Mouse (Mus musculus) hindbrain, embryonic 15.5 days (tissue): Measurements from ENCODE around the gene Taar7a. TPM values are rescaled to one million over a fixed set of nuclear protein-coding genes. Genes with fewer than 3 reads are reported as not detected.

Experiments used
- ATAC-seq: fragments of 200-750 bp; cut with Nextera tagmentation; 2 replicates; pipeline ENCODE4 v1.8.0; 2017; ENCODE audit warnings: low read depth, moderate number of reproducible peaks, moderate TSS enrichment; ENCODE audit not compliant: low FRiP score
- H3K27ac ChIP-seq: fragments of 300-500 bp; sonication (generic); replicated peaks from 2 replicates; pipeline ENCODE4 v1.5.1; 2015; ENCODE audit warnings: mild to moderate bottlenecking, inconsistent platforms
- H3K27me3 ChIP-seq: fragments of 300-500 bp; sonication (generic); 2 replicates; pipeline ENCODE4 v1.6.1; 2015; ENCODE audit warnings: control low read depth, inconsistent platforms
- H3K36me3 ChIP-seq: fragments of 300-500 bp; sonication (generic); 2 replicates; pipeline ENCODE4 v1.6.1; 2015; ENCODE audit warnings: control low read depth, inconsistent platforms
- H3K4me1 ChIP-seq: fragments of 300-500 bp; sonication (generic); replicated peaks from 2 replicates; pipeline ENCODE4 v1.6.1; 2015; ENCODE audit warnings: control low read depth, inconsistent platforms
- H3K4me2 ChIP-seq: fragments of 300-500 bp; sonication (generic); 2 replicates; pipeline ENCODE4 v1.6.1; 2015; ENCODE audit warnings: moderate library complexity, mild to moderate bottlenecking, inconsistent platforms
- H3K4me3 ChIP-seq: fragments of 300-500 bp; sonication (generic); 2 replicates; pipeline ENCODE4 v1.5.1; 2015; ENCODE audit warnings: mild to moderate bottlenecking, inconsistent platforms
- H3K9ac ChIP-seq: fragments of 300-500 bp; sonication (generic); 2 replicates; pipeline ENCODE4 v1.6.1; 2015; ENCODE audit warnings: inconsistent platforms
- H3K9me3 ChIP-seq: fragments of 300-500 bp; sonication (generic); 2 replicates; pipeline ENCODE4 v1.6.1; 2016; ENCODE audit warnings: control low read depth, inconsistent platforms
- WGBS: fragments of 180-500 bp; shearing (Covaris S2); methylation state at CpG from one replicate; pipeline ENCODE4 v1.1.7; 2015; 5-methylcytosine and 5-hydroxymethylcytosine counted together
- polyA plus RNA-seq: library from polyadenylated mRNA; unstranded; fragments of >200 nt; fragmentation: Nextera tagmentation; extraction: Ambion mirVana; gene quantifications from 2 replicates; pipeline ENCODE4 v1.2.1, GENCODE M21; 2015

Gene Taar7a
- polyA plus RNA-seq, 1 experiment from 2014 or later: not detected

GRCm38 (mm10) chr10:23977958-23978357 lies 15.3 kb downstream of the Taar7a start:
- H3K4me3 ChIP-seq: no peak overlapping the region
- H3K4me2 ChIP-seq: no peak overlapping the region
- H3K27ac ChIP-seq: no peak overlapping the region
- H3K9me3 ChIP-seq: no peaks in the 10 kb centered on the region
- 0 out of 2 replicates have a peak, but pooled peaks cover 2% of the 10 kb centered on the region for H3K27me3 ChIP-seq
- no peaks in the 10 kb centered on the region for H3K4me1 ChIP-seq
- ATAC-seq: no peak
- H3K9ac ChIP-seq: no peak overlapping the region
- no peaks in the 10 kb centered on the region for H3K36me3 ChIP-seq
- 40% methylated on average over 4 of the region's 4 CpGs for WGBS

DNA sequence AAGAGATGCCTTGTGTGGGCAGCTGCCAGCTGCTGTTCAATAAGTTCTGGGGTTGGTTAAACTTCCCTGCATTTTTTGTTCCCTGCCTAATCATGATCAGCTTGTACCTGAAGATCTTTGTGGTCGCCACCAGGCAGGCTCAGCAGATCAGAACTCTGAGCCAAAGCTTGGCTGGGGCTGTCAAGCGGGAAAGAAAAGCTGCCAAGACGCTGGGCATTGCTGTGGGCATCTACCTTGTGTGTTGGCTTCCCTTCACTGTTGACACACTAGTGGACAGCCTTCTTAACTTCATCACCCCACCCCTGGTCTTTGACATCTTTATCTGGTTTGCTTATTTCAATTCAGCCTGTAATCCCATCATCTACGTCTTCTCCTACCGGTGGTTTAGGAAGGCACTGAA lies 22.0 kb downstream of the Taar7a start:
- Histone ChIP-seq H3K4me1 (no peaks in the 10 kb centered on the region), H3K27ac (no peak overlapping the region), H3K4me2 (no peak overlapping the region), H3K4me3 (no peak overlapping the region), H3K27me3 (no peaks in the 10 kb centered on the region), H3K9ac (no peak overlapping the region), H3K9me3 (no peaks in the 10 kb centered on the region), H3K36me3 (no peaks in the 10 kb centered on the region)
- ATAC-seq: no peak
- 79% methylated on average over 5 of the region's 5 CpGs for WGBS

GRCm38 (mm10) chr10:23970656-23971165 lies 22.6 kb downstream of the Taar7a start, which contains the start of gene Taar5:
TSS of gene Taar5 (plus strand) at chr10:23970706.
- 93% methylated on average over 11 of the region's 11 CpGs for WGBS
- Histone ChIP-seq H3K9ac (no peak within 1 kb of the TSS), H3K36me3 (no peaks in the 10 kb centered on the region), H3K27me3 (no peaks in the 10 kb centered on the region), H3K4me1 (no peaks in the 10 kb centered on the region), H3K4me2 (no peak within 1 kb of the TSS), H3K9me3 (no peaks in the 10 kb centered on the region), H3K4me3 (no peak within 1 kb of the TSS), H3K27ac (no peak within 1 kb of the TSS)
- ATAC-seq: no peak

DNA sequence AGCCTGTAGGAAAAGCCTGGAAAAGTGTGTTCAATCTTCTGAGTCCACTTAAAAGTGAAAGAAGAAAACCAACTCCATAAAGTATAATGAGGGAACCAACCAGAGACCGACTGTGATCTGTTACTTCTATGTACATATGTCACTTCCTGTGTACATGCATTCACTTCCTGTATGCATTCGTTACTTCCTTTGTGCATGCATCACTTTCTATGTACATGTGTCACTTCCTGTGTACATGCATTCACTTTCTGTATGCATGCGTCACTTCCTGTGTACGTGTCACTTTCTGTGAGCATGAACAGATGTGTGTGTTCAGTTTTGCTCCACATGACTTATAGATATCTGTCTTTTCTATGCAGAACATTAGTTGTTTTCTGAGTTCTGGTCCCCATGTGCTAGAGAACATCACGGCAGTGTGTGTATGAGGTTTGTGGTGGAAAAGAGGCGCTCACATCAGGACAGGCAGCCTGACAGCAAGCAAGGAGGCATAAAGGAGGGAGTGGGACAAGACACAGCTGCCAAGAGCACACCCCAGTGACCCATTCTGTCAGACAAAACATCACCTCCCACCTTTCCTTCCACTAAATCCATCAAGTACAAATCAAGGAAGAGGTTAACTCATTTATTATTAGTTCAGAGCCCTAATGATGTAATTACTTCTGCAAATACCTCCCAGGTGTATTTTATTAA lies 28.2 kb downstream of the Taar7a start:
- Histone ChIP-seq H3K4me3 (no peak overlapping the region), H3K4me1 (no peaks in the 10 kb centered on the region), H3K4me2 (no peak overlapping the region), H3K9me3 (no peaks in the 10 kb centered on the region), H3K27ac (no peak overlapping the region), H3K36me3 (no peaks in the 10 kb centered on the region), H3K9ac (no peak overlapping the region), H3K27me3 (no peaks in the 10 kb centered on the region)
- WGBS: 92% methylated on average over 6 of the region's 6 CpGs
- ATAC-seq: no peak

- no peak overlapping the region for H3K4me2 ChIP-seq
- no peak overlapping the region for H3K4me3 ChIP-seq
- H3K9ac ChIP-seq: no peak overlapping the region
- no peaks in the 10 kb centered on the region for H3K9me3 ChIP-seq
- H3K4me1 ChIP-seq: no peaks in the 10 kb centered on the region
- ATAC-seq: no peak
- H3K27me3 ChIP-seq: no peaks in the 10 kb centered on the region
- no peaks in the 10 kb centered on the region for H3K36me3 ChIP-seq
- 56% methylated on average over 3 of the region's 3 CpGs for WGBS
- H3K27ac ChIP-seq: no peak overlapping the region
Measured at GRCm38 (mm10) chr10:23963444-23963843, 29.8 kb downstream of the Taar7a start.

- no peak within 1 kb of the TSS for H3K4me2 ChIP-seq
- WGBS: 94% methylated on average over 13 of the region's 13 CpGs
- no peak within 1 kb of the TSS for H3K4me3 ChIP-seq
- H3K9ac ChIP-seq: no peak within 1 kb of the TSS
- no peak within 1 kb of the TSS for H3K27ac ChIP-seq
- no peaks in the 10 kb centered on the region for H3K36me3 ChIP-seq
- no peaks in the 10 kb centered on the region for H3K9me3 ChIP-seq
- H3K4me1 ChIP-seq: no peaks in the 10 kb centered on the region
- ATAC-seq: no peak
- no peaks in the 10 kb centered on the region for H3K27me3 ChIP-seq
Measured at GRCm38 (mm10) chr10:23960444-23960915, 32.8 kb downstream of the Taar7a start, which contains the start of gene Taar4. TSS of gene Taar4 (plus strand) at chr10:23960494.

- no peaks in the 10 kb centered on the region for H3K36me3 ChIP-seq
- WGBS: 65% methylated on average over 3 of the region's 3 CpGs
- H3K4me1 ChIP-seq: no peaks in the 10 kb centered on the region
- H3K4me2 ChIP-seq: no peak overlapping the region
- H3K27me3 ChIP-seq: no peaks in the 10 kb centered on the region
- H3K27ac ChIP-seq: no peak overlapping the region
- no peak overlapping the region for H3K4me3 ChIP-seq
- H3K9me3 ChIP-seq: no peaks in the 10 kb centered on the region
- no peak overlapping the region for H3K9ac ChIP-seq
- ATAC-seq: no peak
Measured at GRCm38 (mm10) chr10:23959071-23959470, 34.2 kb downstream of the Taar7a start.

GRCm38 (mm10) chr10:23951714-23952113 lies 41.6 kb downstream of the Taar7a start:
- H3K27ac ChIP-seq: no peak overlapping the region
- H3K9me3 ChIP-seq: no peaks in the 10 kb centered on the region
- H3K27me3 ChIP-seq: no peaks in the 10 kb centered on the region
- H3K4me2 ChIP-seq: no peak overlapping the region
- H3K4me1 ChIP-seq: no peaks in the 10 kb centered on the region
- no peaks in the 10 kb centered on the region for H3K36me3 ChIP-seq
- no peak overlapping the region for H3K4me3 ChIP-seq
- H3K9ac ChIP-seq: no peak overlapping the region
- no peak for ATAC-seq
- 83% methylated on average over 6 of the region's 6 CpGs for WGBS

DNA sequence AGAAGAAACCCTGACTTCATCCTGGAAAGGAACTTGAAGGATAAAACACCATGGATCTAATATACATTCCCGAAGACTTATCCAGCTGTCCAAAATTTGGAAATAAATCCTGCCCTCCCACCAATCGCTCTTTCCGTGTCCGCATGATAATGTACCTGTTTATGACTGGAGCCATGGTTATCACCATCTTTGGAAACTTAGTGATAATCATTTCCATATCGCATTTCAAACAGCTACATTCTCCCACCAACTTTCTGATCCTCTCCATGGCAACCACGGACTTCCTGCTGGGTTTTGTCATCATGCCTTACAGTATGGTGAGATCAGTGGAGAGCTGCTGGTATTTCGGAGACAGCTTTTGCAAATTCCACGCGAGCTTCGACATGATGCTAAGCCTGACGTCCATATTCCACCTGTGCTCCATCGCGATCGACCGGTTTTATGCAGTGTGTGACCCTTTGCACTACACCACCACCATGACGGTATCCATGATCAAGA lies 43.7 kb downstream of the Taar7a start, which contains the start of gene Taar3:
Gene Taar3, plus strand, starts transcription at position 51 of the 498 bp plus-strand sequence.
- Histone ChIP-seq H3K4me1 (no peaks in the 10 kb centered on the region), H3K4me3 (no peak within 1 kb of the TSS), H3K9me3 (no peaks in the 10 kb centered on the region), H3K36me3 (no peaks in the 10 kb centered on the region), H3K4me2 (no peak within 1 kb of the TSS), H3K27me3 (no peaks in the 10 kb centered on the region), H3K9ac (no peak within 1 kb of the TSS), H3K27ac (no peak within 1 kb of the TSS)
- WGBS: 78% methylated on average over 16 of the region's 16 CpGs
- no peak for ATAC-seq

DNA sequence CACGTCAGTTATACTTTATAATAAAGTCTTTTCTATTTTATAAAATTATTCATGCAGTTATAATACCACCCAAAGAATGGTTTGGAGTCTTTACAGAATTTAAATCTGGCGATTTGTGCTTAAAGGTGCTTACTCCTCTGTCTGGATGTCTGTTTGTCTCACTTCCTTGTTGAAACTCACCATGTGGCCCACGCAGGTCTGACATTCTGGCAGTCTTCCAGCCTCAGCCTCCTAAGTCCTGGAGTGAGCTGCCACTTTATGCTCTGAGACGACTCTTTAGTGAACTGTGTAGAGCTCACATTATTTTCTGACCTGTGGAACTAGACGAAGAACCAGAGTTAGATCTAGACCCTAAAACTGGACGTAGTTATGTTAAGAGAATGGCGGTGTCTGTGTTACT lies 45.3 kb downstream of the Taar7a start:
- no peak for ATAC-seq
- WGBS: 66% methylated on average over 7 of the region's 7 CpGs
- Histone ChIP-seq H3K27me3 (no peaks in the 10 kb centered on the region), H3K4me1 (no peaks in the 10 kb centered on the region), H3K36me3 (no peaks in the 10 kb centered on the region), H3K27ac (no peak overlapping the region), H3K4me2 (no peak overlapping the region), H3K9ac (no peak overlapping the region), H3K4me3 (no peak overlapping the region), H3K9me3 (no peaks in the 10 kb centered on the region)

DNA sequence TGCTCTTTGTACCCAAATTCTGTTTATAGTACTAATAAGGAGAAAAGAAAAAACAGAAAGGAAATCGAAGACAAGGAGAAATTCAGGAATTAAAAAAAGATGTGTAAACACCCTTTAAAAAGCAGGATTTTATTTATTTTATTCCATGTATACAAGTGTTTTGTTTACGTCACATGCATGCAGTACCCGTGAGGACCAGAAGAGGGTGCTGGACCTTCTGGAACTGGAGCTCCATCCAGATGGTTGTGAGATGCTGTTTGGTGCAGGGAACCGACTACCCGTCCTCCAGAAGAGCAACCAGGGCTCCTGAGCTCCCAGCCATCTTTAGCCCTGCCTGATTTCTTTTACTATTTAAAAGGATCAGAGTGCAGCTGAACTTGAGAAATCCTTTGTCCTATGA lies 50.8 kb downstream of the Taar7a start:
- ATAC-seq: no peak
- no peak overlapping the region for H3K9ac ChIP-seq
- 79% methylated on average over 5 of the region's 5 CpGs for WGBS

More for the DNA sequence above, 50.8 kb downstream of the Taar7a start:
- H3K27ac ChIP-seq: no peak overlapping the region
- no peaks in the 10 kb centered on the region for H3K27me3 ChIP-seq
- H3K9me3 ChIP-seq: no peaks in the 10 kb centered on the region
- H3K36me3 ChIP-seq: no peaks in the 10 kb centered on the region
- no peak overlapping the region for H3K4me3 ChIP-seq
- H3K4me2 ChIP-seq: no peak overlapping the region
- no peaks in the 10 kb centered on the region for H3K4me1 ChIP-seq
